Mouse (Mus musculus) embryonic facial prominence, embryonic 13.5 days (tissue): ENCODE data around the gene Map1lc3b. TPM values are rescaled to one million over a fixed set of nuclear protein-coding genes. Genes with fewer than 3 reads are reported as not detected.

Experiments used
- ATAC-seq: fragments of 200-750 bp; cut with Nextera tagmentation; 2 replicates; pipeline ENCODE4 v1.8.0; 2017; ENCODE audit warnings: low read depth; ENCODE audit not compliant: insufficient number of reproducible peaks, insufficient read depth, low FRiP score, low TSS enrichment
- H3K27ac ChIP-seq: fragments of 300-500 bp; sonication (generic); 2 replicates; pipeline ENCODE4 v1.5.1; 2015; ENCODE audit warnings: moderate library complexity, mild to moderate bottlenecking, inconsistent platforms
- H3K27me3 ChIP-seq: fragments of 300-500 bp; sonication (generic); 2 replicates; pipeline ENCODE4 v1.6.1; 2015; ENCODE audit warnings: mild to moderate bottlenecking, inconsistent platforms
- H3K36me3 ChIP-seq: fragments of 300-500 bp; sonication (generic); 2 replicates; pipeline ENCODE4 v1.6.1; 2015; ENCODE audit warnings: mild to moderate bottlenecking, inconsistent platforms
- H3K4me1 ChIP-seq: fragments of 300-500 bp; sonication (generic); 2 replicates; pipeline ENCODE4 v1.6.1; 2015; ENCODE audit warnings: inconsistent platforms
- H3K4me2 ChIP-seq: fragments of 300-500 bp; sonication (generic); 2 replicates; pipeline ENCODE4 v1.6.1; 2015; ENCODE audit warnings: moderate library complexity, mild to moderate bottlenecking, inconsistent platforms
- H3K4me3 ChIP-seq: fragments of 300-500 bp; sonication (generic); 2 replicates; pipeline ENCODE4 v1.5.1; 2015; ENCODE audit warnings: mild to moderate bottlenecking, inconsistent platforms
- H3K9ac ChIP-seq: fragments of 300-500 bp; sonication (generic); 2 replicates; pipeline ENCODE4 v1.6.1; 2015; ENCODE audit warnings: mild to moderate bottlenecking, inconsistent platforms
- H3K9me3 ChIP-seq: fragments of 300-500 bp; sonication (generic); 2 replicates; pipeline ENCODE4 v1.6.1; 2016; ENCODE audit warnings: inconsistent platforms
- WGBS: fragments of 180-500 bp; shearing (Covaris S2); methylation state at CpG from one replicate; pipeline ENCODE4 v1.1.7; 2015; ENCODE audit warnings: mixed read lengths; 5-methylcytosine and 5-hydroxymethylcytosine counted together
- polyA plus RNA-seq: library from polyadenylated mRNA; unstranded; fragments of >200 nt; fragmentation: Nextera tagmentation; extraction: Ambion mirVana; gene quantifications from 2 replicates; pipeline ENCODE4 v1.2.1, GENCODE M21; 2015

Map1lc3b gene
- polyA plus RNA-seq, 1 experiment from 2014 or later, result 206 TPM

DNA sequence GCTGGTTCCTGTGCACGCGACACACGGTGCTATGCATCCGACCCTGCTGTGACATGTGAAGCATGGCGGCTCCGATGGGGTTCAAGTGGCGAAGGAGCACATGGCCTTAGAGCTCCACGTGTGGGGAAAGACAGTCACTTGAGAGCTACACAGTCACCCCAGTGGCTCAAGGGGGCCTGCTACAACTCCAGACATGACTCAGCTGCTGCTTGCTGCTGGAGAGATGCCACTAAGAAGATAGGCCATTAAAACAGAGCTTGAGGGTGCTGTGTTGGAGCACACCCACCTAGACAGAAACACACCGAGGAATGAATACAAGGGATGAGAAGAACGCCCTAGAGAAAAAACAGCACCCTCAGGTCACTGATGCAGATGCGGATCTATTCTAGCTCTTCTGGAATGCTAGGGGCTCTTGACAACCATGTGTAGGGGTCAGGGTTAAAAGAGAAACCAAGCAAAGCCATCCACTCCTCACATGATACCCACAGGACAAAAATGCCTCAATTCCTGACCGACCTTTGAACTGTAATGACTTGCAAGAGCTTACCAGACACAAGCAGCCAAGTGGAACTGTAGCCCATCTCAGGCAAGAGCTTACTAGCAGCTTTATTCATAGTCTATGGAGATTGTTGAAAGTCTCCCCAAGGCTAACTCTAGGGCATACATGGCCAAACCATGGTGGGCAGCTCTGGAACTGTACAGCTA is 57.5 kb downstream of the Map1lc3b start:
- Histone ChIP-seq H3K27me3 (no peaks in the 10 kb centered on the region), H3K27ac (no peak overlapping the region), H3K9me3 (no peaks in the 10 kb centered on the region), H3K36me3 (0 out of 2 replicates have a peak, but pooled peaks cover 5% of the 10 kb centered on the region), H3K4me3 (no peak overlapping the region), H3K4me2 (no peak overlapping the region), H3K4me1 (peaks cover 82% of the 10 kb centered on the region), H3K9ac (no peak overlapping the region)
- no peak for ATAC-seq
- WGBS, result 83% methylated on average over 12 of the region's 12 CpGs

Other genes starting within 250 kb of the Map1lc3b start
- not detected in 2 replicates for gene 1700018B08Rik, start 46.0 kb upstream of the Map1lc3b start, polyA plus RNA-seq
- 17.6 and 22.1 TPM in 2 replicates for gene Fbxo31, start 11.6 kb upstream of the Map1lc3b start, polyA plus RNA-seq
- gene Zcchc14, start 62.5 kb downstream of the Map1lc3b start, polyA plus RNA-seq, result 19.4 and 19.9 TPM in 2 replicates
- 2.0 and 2.4 TPM in 2 replicates for gene Jph3, start 139.3 kb downstream of the Map1lc3b start, polyA plus RNA-seq
- 36.8 and 41.2 TPM in 2 replicates for gene Klhdc4, start 239.2 kb downstream of the Map1lc3b start, polyA plus RNA-seq